Mouse (Mus musculus) intestine, embryonic 14.5 days (tissue): Measurements from ENCODE around the gene Ccdc78. TPM values are rescaled to one million over a fixed set of nuclear protein-coding genes. Genes with fewer than 3 reads are reported as not detected.

Experiments used
- ATAC-seq: fragments of 200-750 bp; cut with Nextera tagmentation; replicated peaks from 2 replicates; pipeline ENCODE4 v1.8.0; 2017; ENCODE audit warnings: low read depth, moderate number of reproducible peaks, moderate TSS enrichment, moderate library complexity; ENCODE audit not compliant: low FRiP score, low TSS enrichment
- DNase-seq: peaks from one replicate; pipeline ENCODE4 v3.0.0-alpha.2; 2018; ENCODE audit warnings: low spot score
- H3K27ac ChIP-seq: fragments of 300-500 bp; sonication (generic); 2 replicates; pipeline ENCODE4 v1.5.1; 2014; ENCODE audit warnings: low read depth, mild to moderate bottlenecking, control low read depth
- H3K27me3 ChIP-seq: fragments of 300-500 bp; sonication (generic); replicated peaks from 2 replicates; pipeline ENCODE4 v1.6.1; 2014; ENCODE audit warnings: low read length, control low read depth; ENCODE audit not compliant: control insufficient read depth, insufficient read depth
- H3K36me3 ChIP-seq: fragments of 300-500 bp; sonication (generic); 2 replicates; pipeline ENCODE4 v1.6.1; 2014; ENCODE audit warnings: low read length, control low read depth; ENCODE audit not compliant: control insufficient read depth, insufficient read depth
- H3K4me1 ChIP-seq: fragments of 300-500 bp; sonication (generic); replicated peaks from 2 replicates; pipeline ENCODE4 v1.6.1; 2014; ENCODE audit warnings: low read length, control low read depth, mixed read lengths; ENCODE audit not compliant: control insufficient read depth, insufficient read depth
- H3K4me2 ChIP-seq: fragments of 300-500 bp; sonication (generic); 2 replicates; pipeline ENCODE4 v1.6.1; 2014; ENCODE audit warnings: low read length
- H3K4me3 ChIP-seq: fragments of 300-500 bp; sonication (generic); 2 replicates; pipeline ENCODE4 v1.5.1; 2014; ENCODE audit warnings: low read depth, low read length, control low read depth, mixed read lengths
- H3K9ac ChIP-seq: fragments of 300-500 bp; sonication (generic); 2 replicates; pipeline ENCODE4 v1.6.1; 2014; ENCODE audit warnings: mild to moderate bottlenecking, low read length
- H3K9me3 ChIP-seq: fragments of 300-500 bp; sonication (generic); 2 replicates; pipeline ENCODE4 v1.6.1; 2016; ENCODE audit warnings: low read length, control low read depth; ENCODE audit not compliant: control insufficient read depth
- WGBS: fragments of 180-500 bp; shearing (Covaris S2); extraction: QIAGEN DNeasy Blood & Tissue Kit; methylation state at CpG from one replicate; pipeline ENCODE4 v1.1.7; 2014; 5-methylcytosine and 5-hydroxymethylcytosine counted together
- microRNA-seq: library from miRNA; unstranded; fragments of <30 nt; microRNA quantifications from one replicate; pipeline ENCODE4, GENCODE M21; 2016
- polyA plus RNA-seq: library from polyadenylated mRNA; unstranded; fragments of >200 nt; fragmentation: Nextera tagmentation; extraction: Ambion mirVana; gene quantifications from 2 replicates; pipeline ENCODE4 v1.2.1, GENCODE M21; 2014

Ccdc78 gene
- polyA plus RNA-seq, 1 experiment from 2014 or later = 0.28 TPM

GRCm38 (mm10) chr17:25836397-25837075 lies 50.2 kb downstream of the Ccdc78 start:
- Histone ChIP-seq H3K4me1 (peaks cover 29% of the 10 kb centered on the region), H3K27ac (peak overlapping the region; percentile 19), H3K9me3 (no peaks in the 10 kb centered on the region), H3K36me3 (peaks cover 48% of the 10 kb centered on the region), H3K27me3 (no peaks in the 10 kb centered on the region), H3K4me2 (peak overlapping the region; percentile 72), H3K9ac (peak overlapping the region; percentile 37; the same call in 1 of the 2 replicates), H3K4me3 (peak overlapping the region; percentile 31)
- peak; percentile 65 for DNase-seq
- 22% methylated on average over 23 of the region's 23 CpGs for WGBS
- ATAC-seq = no peak

- peaks cover 24% of the 10 kb centered on the region for H3K4me1 ChIP-seq
- H3K27me3 ChIP-seq = no peaks in the 10 kb centered on the region
- under 1% methylated on average over 29 of the region's 29 CpGs for WGBS
- DNase-seq = peak; percentile 80
- peak; percentile 20; the same call in 1 of the 2 replicates for ATAC-seq
- no peaks in the 10 kb centered on the region for H3K9me3 ChIP-seq
- H3K27ac ChIP-seq = peak within 1 kb of the TSS; percentile 19
- peak within 1 kb of the TSS; percentile 72 for H3K4me2 ChIP-seq
- peak within 1 kb of the TSS; percentile 31 for H3K4me3 ChIP-seq
- peaks cover 49% of the 10 kb centered on the region for H3K36me3 ChIP-seq
- H3K9ac ChIP-seq = peak within 1 kb of the TSS; percentile 37; the same call in 1 of the 2 replicates
Measured at GRCm38 (mm10) chr17:25837076-25837410, 50.7 kb downstream of the Ccdc78 start, which contains the start of gene Rhbdl1. Rhbdl1 (minus strand) TSS chr17:25837295.

GRCm38 (mm10) chr17:25837533-25837932 lies 51.2 kb downstream of the Ccdc78 start:
- 46% methylated on average over 3 of the region's 3 CpGs for WGBS
- H3K36me3 ChIP-seq = peaks cover 54% of the 10 kb centered on the region
- H3K4me2 ChIP-seq = peak overlapping the region; percentile 72; the same call in 1 of the 2 replicates
- H3K27me3 ChIP-seq = no peaks in the 10 kb centered on the region
- H3K4me3 ChIP-seq = no peak overlapping the region
- no peak overlapping the region for H3K27ac ChIP-seq
- ATAC-seq (no peak), DNase-seq (no peak)
- no peaks in the 10 kb centered on the region for H3K9me3 ChIP-seq
- no peak overlapping the region for H3K9ac ChIP-seq
- H3K4me1 ChIP-seq = peaks cover 24% of the 10 kb centered on the region

- H3K4me2 ChIP-seq = no peak overlapping the region
- ATAC-seq = no peak
- no peak overlapping the region for H3K4me3 ChIP-seq
- no peak overlapping the region for H3K27ac ChIP-seq
- no peaks in the 10 kb centered on the region for H3K9me3 ChIP-seq
- no peak for DNase-seq
- H3K36me3 ChIP-seq = peaks cover 55% of the 10 kb centered on the region
- H3K9ac ChIP-seq = no peak overlapping the region
- peaks cover 31% of the 10 kb centered on the region for H3K4me1 ChIP-seq
- no peaks in the 10 kb centered on the region for H3K27me3 ChIP-seq
- WGBS = 85% methylated on average over 4 of the region's 4 CpGs
Measured at GRCm38 (mm10) chr17:25838904-25839303, 52.5 kb downstream of the Ccdc78 start.

- 85% methylated on average over 14 of the region's 14 CpGs for WGBS
- Histone ChIP-seq H3K9me3 (no peaks in the 10 kb centered on the region), H3K27me3 (no peaks in the 10 kb centered on the region), H3K4me3 (no peak overlapping the region), H3K4me2 (no peak overlapping the region), H3K4me1 (peaks cover 23% of the 10 kb centered on the region), H3K36me3 (peaks cover 55% of the 10 kb centered on the region), H3K27ac (no peak overlapping the region), H3K9ac (no peak overlapping the region)
- no peak for ATAC-seq
- no peak for DNase-seq
Measured at GRCm38 (mm10) chr17:25839455-25840235, 53.3 kb downstream of the Ccdc78 start.

Small RNAs within 50 kb of the gene (microRNA-seq; reads per million reads assigned to microRNA genes)
- not detected for gene Gm25083
- gene Mir3082 = 0.59 reads per million
- 0.25 reads per million for gene Mir6966

Other genes with a start within 250 kb of the Ccdc78 start
- 9.1 and 9.4 TPM in 2 replicates for gene Sox8, start 215.9 kb upstream of the Ccdc78 start, polyA plus RNA-seq
- 31.3 and 33.5 TPM in 2 replicates for gene Lmf1, start 207.5 kb upstream of the Ccdc78 start, polyA plus RNA-seq
- gene Gng13, start 69.4 kb upstream of the Ccdc78 start, polyA plus RNA-seq = 2.4 and 2.7 TPM in 2 replicates
- 22.2 and 23.0 TPM in 2 replicates for gene Chtf18, start 59.2 kb upstream of the Ccdc78 start, polyA plus RNA-seq
- gene Rpusd1, start 58.9 kb upstream of the Ccdc78 start, polyA plus RNA-seq = 23.7 and 24.6 TPM in 2 replicates
- gene Mslnl, start 50.5 kb upstream of the Ccdc78 start, polyA plus RNA-seq = 0.08 TPM in 1 of 2 replicates, not detected in the other
- 10.5 and 12.9 TPM in 2 replicates for gene Msln, start 32.2 kb upstream of the Ccdc78 start, polyA plus RNA-seq
- gene Narfl, start 12.8 kb upstream of the Ccdc78 start, polyA plus RNA-seq = 25.2 and 29.3 TPM in 2 replicates
- 57.2 and 67.8 TPM in 2 replicates for gene Haghl, start 907 bp upstream of the Ccdc78 start, polyA plus RNA-seq
- gene Fam173a, start 6.3 kb downstream of the Ccdc78 start, polyA plus RNA-seq = 93.5 and 93.8 TPM in 2 replicates
- 0.34 TPM in 1 of 2 replicates, not detected in the other for gene AC134908.4, start 9.1 kb downstream of the Ccdc78 start, polyA plus RNA-seq
- gene Metrn, start 10.6 kb downstream of the Ccdc78 start, polyA plus RNA-seq = 8.6 and 9.2 TPM in 2 replicates
- 3.9 and 4.7 TPM in 2 replicates for gene Fbxl16, start 22.5 kb downstream of the Ccdc78 start, polyA plus RNA-seq
- gene Wdr24, start 37.0 kb downstream of the Ccdc78 start, polyA plus RNA-seq = 29.4 and 30.8 TPM in 2 replicates
- gene Jmjd8, start 42.3 kb downstream of the Ccdc78 start, polyA plus RNA-seq = 39.5 and 40.2 TPM in 2 replicates
- gene Stub1, start 46.8 kb downstream of the Ccdc78 start, polyA plus RNA-seq = 345 and 350 TPM in 2 replicates
- gene Rhbdl1, start 50.7 kb downstream of the Ccdc78 start, polyA plus RNA-seq = 1.3 and 1.5 TPM in 2 replicates
- gene Gm20683, start 55.2 kb downstream of the Ccdc78 start, polyA plus RNA-seq = 1.6 and 2.3 TPM in 2 replicates
- 10.4 and 11.5 TPM in 2 replicates for gene Rhot2, start 58.3 kb downstream of the Ccdc78 start, polyA plus RNA-seq
- 18.2 and 19.8 TPM in 2 replicates for gene Wdr90, start 74.9 kb downstream of the Ccdc78 start, polyA plus RNA-seq
- 44.1 and 61.2 TPM in 2 replicates for gene Mcrip2, start 82.2 kb downstream of the Ccdc78 start, polyA plus RNA-seq
- 63.2 and 64.1 TPM in 2 replicates for gene Mettl26, start 88.5 kb downstream of the Ccdc78 start, polyA plus RNA-seq
- gene Wfikkn1, start 94.3 kb downstream of the Ccdc78 start, polyA plus RNA-seq = 0.40 and 0.69 TPM in 2 replicates
- gene Rab40c, start 133.1 kb downstream of the Ccdc78 start, polyA plus RNA-seq = 14.2 and 14.6 TPM in 2 replicates
- gene Pigq, start 158.4 kb downstream of the Ccdc78 start, polyA plus RNA-seq = 59.9 and 60.8 TPM in 2 replicates
- gene Nhlrc4, start 158.4 kb downstream of the Ccdc78 start, polyA plus RNA-seq = not detected in 2 replicates
- gene A930017K11Rik, start 166.0 kb downstream of the Ccdc78 start, polyA plus RNA-seq = 0.28 TPM in 1 of 2 replicates, not detected in the other
- gene Capn15, start 199.2 kb downstream of the Ccdc78 start, polyA plus RNA-seq = 23.4 and 23.5 TPM in 2 replicates